Mouse (Mus musculus) embryonic facial prominence, embryonic 14.5 days (tissue): ENCODE measurements around the gene Ibsp. TPM values are rescaled to one million over a fixed set of nuclear protein-coding genes. Genes with fewer than 3 reads are reported as not detected.
A peak's percentile ranks its signal among the peaks of the same experiment; 100 is the strongest.

Experiments used
- ATAC-seq: fragments of 200-750 bp; cut with Nextera tagmentation; 2 replicates; pipeline ENCODE4 v1.8.0; 2017; ENCODE audit warnings: low read depth, moderate number of reproducible peaks, moderate TSS enrichment
- DNase-seq: peaks from one replicate; pipeline ENCODE4 v3.0.0-alpha.2; 2015; ENCODE audit warnings: low spot score
- H3K27ac ChIP-seq: fragments of 300-500 bp; sonication (generic); replicated peaks from 2 replicates; pipeline ENCODE4 v1.5.1; 2014; ENCODE audit warnings: low read depth, mild to moderate bottlenecking, low read length, moderate library complexity
- H3K27me3 ChIP-seq: fragments of 300-500 bp; sonication (generic); replicated peaks from 2 replicates; pipeline ENCODE4 v1.6.1; 2014; ENCODE audit warnings: low read length; ENCODE audit not compliant: control insufficient read depth, insufficient read depth
- H3K36me3 ChIP-seq: fragments of 300-500 bp; sonication (generic); 2 replicates; pipeline ENCODE4 v1.6.1; 2014; ENCODE audit warnings: low read length, mixed read lengths; ENCODE audit not compliant: control insufficient read depth, insufficient read depth
- H3K4me1 ChIP-seq: fragments of 300-500 bp; sonication (generic); 2 replicates; pipeline ENCODE4 v1.6.1; 2014; ENCODE audit warnings: antibody characterized with exemption, low read length; ENCODE audit not compliant: control insufficient read depth, insufficient read depth
- H3K4me2 ChIP-seq: fragments of 300-500 bp; sonication (generic); 2 replicates; pipeline ENCODE4 v1.6.1; 2014; ENCODE audit warnings: low read depth, mild to moderate bottlenecking, low read length, moderate library complexity, mixed read lengths
- H3K4me3 ChIP-seq: fragments of 300-500 bp; sonication (generic); 2 replicates; pipeline ENCODE4 v1.5.1; 2014; ENCODE audit warnings: low read depth, mild to moderate bottlenecking, low read length
- H3K9ac ChIP-seq: fragments of 300-500 bp; sonication (generic); 2 replicates; pipeline ENCODE4 v1.6.1; 2014; ENCODE audit warnings: low read depth, mild to moderate bottlenecking, low read length, moderate library complexity, mixed read lengths
- H3K9me3 ChIP-seq: fragments of 300-500 bp; sonication (generic); 2 replicates; pipeline ENCODE4 v1.6.1; 2016; ENCODE audit warnings: low read length; ENCODE audit not compliant: control insufficient read depth
- WGBS: fragments of 180-500 bp; shearing (Covaris S2); extraction: QIAGEN DNeasy Blood & Tissue Kit; methylation state at CpG from one replicate; pipeline ENCODE4 v1.1.7; 2014; 5-methylcytosine and 5-hydroxymethylcytosine counted together
- microRNA-seq: library from miRNA; unstranded; fragments of <30 nt; microRNA quantifications from one replicate; pipeline ENCODE4, GENCODE M21; 2016; ENCODE audit warnings: borderline number of aligned reads
- polyA plus RNA-seq: library from polyadenylated mRNA; unstranded; fragments of >200 nt; fragmentation: Nextera tagmentation; extraction: Ambion mirVana; gene quantifications from 2 replicates; pipeline ENCODE4 v1.2.1, GENCODE M21; 2014

Gene Ibsp
- polyA plus RNA-seq, 1 experiment from 2014 or later, result 1,076 TPM

DNA sequence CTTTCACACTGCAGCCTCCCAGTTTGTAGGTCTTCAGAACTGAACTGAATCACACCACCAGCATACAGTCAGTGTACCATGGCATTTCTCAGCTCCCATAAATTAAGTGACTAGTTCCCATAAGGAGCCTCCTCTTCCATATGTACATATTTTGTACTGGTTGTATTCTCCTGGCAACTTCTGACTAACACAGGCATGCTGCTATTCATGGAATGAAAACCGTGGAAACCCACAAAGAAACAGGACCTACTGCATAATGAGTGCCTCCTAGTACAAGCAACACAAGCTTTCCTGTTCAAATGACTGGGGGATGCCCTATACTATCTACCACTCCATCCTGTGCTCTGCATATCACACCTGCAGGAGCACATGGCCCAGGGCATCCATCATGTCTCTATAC is 52.1 kb downstream of the Ibsp start:
- DNase-seq, result no peak
- no peak for ATAC-seq
- WGBS, result 54% methylated on average over 1 of the region's 1 CpGs

DNA sequence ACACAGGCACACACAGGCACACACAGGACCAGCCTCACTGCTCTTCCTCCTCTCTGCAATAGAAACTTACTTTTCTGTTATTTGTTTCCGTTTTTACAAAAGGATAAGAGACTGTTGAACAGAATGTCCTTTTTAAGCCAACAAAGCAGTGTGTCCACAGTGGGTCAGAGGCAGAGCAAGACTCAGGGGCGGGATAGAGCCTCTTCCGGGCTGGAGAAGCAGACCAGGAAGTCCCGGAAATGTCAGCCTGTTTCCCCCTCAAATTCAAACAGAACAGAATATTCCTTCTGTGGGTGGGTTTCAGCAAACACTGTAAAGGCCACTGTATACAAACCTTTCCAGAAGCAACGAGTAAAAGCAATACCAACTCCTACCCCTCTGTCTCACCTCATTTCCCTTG is 52.9 kb downstream of the Ibsp start:
- H3K9ac ChIP-seq, result no peak overlapping the region

More for the DNA sequence above, 52.1 kb downstream of the Ibsp start:
- Histone ChIP-seq H3K27me3 (no peaks in the 10 kb centered on the region), H3K4me1 (0 out of 2 replicates have a peak, but pooled peaks cover 2% of the 10 kb centered on the region), H3K36me3 (no peaks in the 10 kb centered on the region), H3K9me3 (no peaks in the 10 kb centered on the region), H3K4me2 (no peak overlapping the region), H3K4me3 (no peak overlapping the region), H3K27ac (no peak overlapping the region), H3K9ac (no peak overlapping the region)

DNA sequence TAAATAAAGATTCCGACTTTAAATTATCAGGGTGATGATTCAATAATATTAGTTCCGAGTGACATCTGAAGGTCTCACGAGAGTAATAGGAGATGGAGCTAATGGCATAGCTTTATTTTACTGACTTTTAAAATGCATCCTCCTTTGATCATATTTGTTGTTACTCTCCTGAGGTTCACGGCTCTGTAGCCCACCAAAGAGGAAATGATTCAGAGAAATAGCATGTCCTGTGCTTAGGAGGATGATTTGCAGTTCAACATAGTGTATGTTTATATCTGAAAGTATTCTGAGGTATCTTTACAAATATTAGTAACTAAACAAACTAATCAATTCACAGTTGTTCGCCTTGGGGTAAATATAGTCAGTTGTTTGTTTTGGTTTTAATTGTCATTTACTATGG is 58.6 kb downstream of the Ibsp start:
- 63% methylated on average over 5 of the region's 5 CpGs for WGBS
- no peak for ATAC-seq

More for the DNA sequence above, 52.9 kb downstream of the Ibsp start:
- H3K27ac ChIP-seq, result no peak overlapping the region
- no peaks in the 10 kb centered on the region for H3K9me3 ChIP-seq
- H3K27me3 ChIP-seq, result no peaks in the 10 kb centered on the region
- no peak overlapping the region for H3K4me3 ChIP-seq
- 48% methylated on average over 5 of the region's 5 CpGs for WGBS
- no peak overlapping the region for H3K4me2 ChIP-seq
- DNase-seq, result no peak
- 0 out of 2 replicates have a peak, but pooled peaks cover 2% of the 10 kb centered on the region for H3K4me1 ChIP-seq
- H3K36me3 ChIP-seq, result no peaks in the 10 kb centered on the region
- no peak for ATAC-seq

DNA sequence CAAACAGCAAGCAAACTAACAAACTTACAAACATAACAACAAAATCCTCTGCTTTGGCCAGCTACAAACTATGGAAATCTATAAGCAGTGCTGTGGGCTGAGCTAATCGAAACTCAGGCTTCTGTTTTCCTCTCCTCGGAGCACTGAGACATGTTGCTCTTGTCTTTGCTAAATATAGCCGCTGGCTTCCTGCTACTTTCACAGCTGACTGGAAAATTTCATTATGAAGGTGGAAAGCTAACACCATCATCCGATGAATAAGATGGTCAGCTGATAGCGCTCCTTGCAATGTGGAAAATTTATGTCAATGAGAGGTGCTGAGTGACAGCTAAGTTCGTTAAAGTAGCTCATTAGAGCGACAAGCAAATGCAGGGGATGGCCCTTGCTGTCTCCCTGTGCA is 59.6 kb downstream of the Ibsp start:
- WGBS, result 43% methylated on average over 7 of the region's 7 CpGs
- DNase-seq (peak; percentile 55), ATAC-seq (no peak)
- no peaks in the 10 kb centered on the region; the same call in 1 of the 2 replicates for H3K4me1 ChIP-seq
- no peak overlapping the region for H3K9ac ChIP-seq
- no peak overlapping the region for H3K27ac ChIP-seq
- no peaks in the 10 kb centered on the region for H3K36me3 ChIP-seq
- H3K27me3 ChIP-seq, result no peaks in the 10 kb centered on the region
- no peak overlapping the region for H3K4me2 ChIP-seq
- H3K9me3 ChIP-seq, result no peaks in the 10 kb centered on the region
- no peak overlapping the region for H3K4me3 ChIP-seq

More for the DNA sequence above, 58.6 kb downstream of the Ibsp start:
- Histone ChIP-seq H3K27me3 (no peaks in the 10 kb centered on the region), H3K4me1 (no peaks in the 10 kb centered on the region; the same call in 1 of the 2 replicates), H3K4me2 (no peak overlapping the region), H3K27ac (no peak overlapping the region), H3K9ac (no peak overlapping the region), H3K4me3 (no peak overlapping the region), H3K36me3 (no peaks in the 10 kb centered on the region), H3K9me3 (no peaks in the 10 kb centered on the region)
- DNase-seq, result no peak

DNA sequence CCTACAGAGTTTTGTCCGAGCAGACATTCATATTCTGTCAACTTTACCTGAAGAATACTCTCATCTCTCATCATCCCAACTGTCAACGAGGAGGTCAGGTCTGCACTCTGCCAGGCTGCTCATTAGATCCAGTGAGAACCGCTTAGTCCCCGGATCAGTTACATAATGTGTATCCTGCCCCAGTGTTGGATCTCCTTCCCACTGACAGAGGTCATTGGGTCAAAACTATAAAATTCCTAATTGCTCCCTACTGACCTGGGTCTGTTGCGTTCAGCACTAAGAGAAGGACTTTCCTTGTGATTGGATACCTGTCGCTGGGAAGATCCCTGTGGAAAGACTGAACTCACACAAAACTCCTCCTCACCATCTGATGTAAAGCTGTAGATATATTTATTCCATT is 60.3 kb downstream of the Ibsp start:
- ATAC-seq, result no peak
- no peak overlapping the region for H3K4me2 ChIP-seq
- 25% methylated on average over 6 of the region's 6 CpGs for WGBS

More for the DNA sequence above, 60.3 kb downstream of the Ibsp start:
- Histone ChIP-seq H3K4me1 (no peaks in the 10 kb centered on the region; the same call in 1 of the 2 replicates), H3K36me3 (no peaks in the 10 kb centered on the region), H3K27ac (no peak overlapping the region), H3K9ac (no peak overlapping the region), H3K27me3 (no peaks in the 10 kb centered on the region), H3K9me3 (no peaks in the 10 kb centered on the region), H3K4me3 (no peak overlapping the region)
- DNase-seq, result no peak

Small RNA genes lying within 50 kb of the gene (microRNA-seq; reads per million reads assigned to microRNA genes)
- gene Gm23616, result not detected

Other genes starting within 250 kb of the Ibsp start
- 0.47 TPM in 1 of 2 replicates, not detected in the other for gene Gm17660, start 221.6 kb upstream of the Ibsp start, polyA plus RNA-seq
- 108 and 117 TPM in 2 replicates for gene Sparcl1, start 185.4 kb upstream of the Ibsp start, polyA plus RNA-seq
- not detected in 2 replicates for gene Dspp, start 128.5 kb upstream of the Ibsp start, polyA plus RNA-seq
- 19.3 and 21.1 TPM in 2 replicates for gene Dmp1, start 96.6 kb upstream of the Ibsp start, polyA plus RNA-seq
- gene Mepe, start 26.2 kb downstream of the Ibsp start, polyA plus RNA-seq, result 0.55 and 0.58 TPM in 2 replicates
- gene Spp1, start 135.9 kb downstream of the Ibsp start, polyA plus RNA-seq, result 310 and 610 TPM in 2 replicates
- gene Pkd2, start 160.3 kb downstream of the Ibsp start, polyA plus RNA-seq, result 25.9 and 27.6 TPM in 2 replicates
- gene BC005561, start 209.2 kb downstream of the Ibsp start, polyA plus RNA-seq, result 10.4 and 11.5 TPM in 2 replicates